In genomic region chr17:71652495-71652894, GRCm38 (mm10) we compare ENCODE assay signal across 28 mouse cellular contexts. TPM values are rescaled to one million over a fixed set of nuclear protein-coding genes. Genes with fewer than 3 reads are reported as not detected.
"Had no signal": no experiment of that assay in that cellular context is flagged by ENCODE, and none has a peak within 500 bp of the region (broad histone marks: within the 10 kb centered on the region; RNA-seq: fewer than 3 reads in every experiment).

No protein-coding gene starts in this region.

- H3K27me3 ChIP-seq: heart, embryonic 12.5 days; hindbrain, embryonic 12.5 days; intestine, embryonic 15.5 days; limb, embryonic 13.5 days; limb, embryonic 15.5 days; liver, embryonic 12.5 days had no signal

- H3K4me2 ChIP-seq: heart, embryonic 12.5 days; hindbrain, embryonic 12.5 days; hindbrain, embryonic 14.5 days; intestine, embryonic 15.5 days; limb, embryonic 13.5 days; limb, embryonic 15.5 days; liver, embryonic 12.5 days had no signal

- H3K4me3 ChIP-seq: gastrocnemius, adult 2 months; heart, adult 2 months; heart, embryonic 12.5 days; hindbrain, embryonic 10.5 days; hindbrain, embryonic 12.5 days; intestine, embryonic 15.5 days; layer of hippocampus, adult 2 months; left cerebral cortex, adult 2 months; limb, embryonic 13.5 days; limb, embryonic 15.5 days; liver, embryonic 12.5 days had no signal

- H3K9me3 ChIP-seq: heart, embryonic 12.5 days; hindbrain, embryonic 10.5 days; hindbrain, embryonic 12.5 days; intestine, embryonic 15.5 days; limb, embryonic 13.5 days; limb, embryonic 15.5 days; liver, embryonic 12.5 days had no signal

- ATAC-seq: hindbrain, embryonic 16.5 days; inflammation-experienced regulatory T-cells, adult 6 months; intestine, embryonic 15.5 days; intestine, postnatal 0 days; liver, embryonic 12.5 days had no signal

- H3K4me1 ChIP-seq: heart, embryonic 12.5 days; hindbrain, embryonic 10.5 days; hindbrain, embryonic 12.5 days; intestine, embryonic 15.5 days; limb, embryonic 13.5 days; limb, embryonic 15.5 days; liver, embryonic 12.5 days had no signal

- DNase-seq: gastrocnemius, adult 2 months; gastrocnemius, postnatal 10 days; gastrocnemius, postnatal 25 days; heart, adult 2 months; heart, postnatal 10 days; heart, postnatal 4 days; kidney, adult 18-20 months; kidney, adult 8-10 months; kidney, postnatal 10 days; kidney, postnatal 25 days; kidney, postnatal 4 days; left cerebral cortex, postnatal 4 days had no signal

- H3K27ac ChIP-seq: gastrocnemius, adult 2 months; heart, adult 2 months; hindbrain, embryonic 10.5 days; hindbrain, embryonic 12.5 days; hindbrain, embryonic 14.5 days; intestine, embryonic 15.5 days; layer of hippocampus, adult 2 months; left cerebral cortex, adult 2 months; limb, embryonic 13.5 days; limb, embryonic 15.5 days; liver, embryonic 12.5 days; liver, embryonic 14.5 days had no signal

- H3K9ac ChIP-seq: heart, embryonic 12.5 days; hindbrain, embryonic 12.5 days; hindbrain, embryonic 14.5 days; intestine, embryonic 15.5 days; limb, embryonic 13.5 days; limb, embryonic 15.5 days; liver, embryonic 12.5 days; liver, embryonic 14.5 days had no signal

RNA-seq across cellular contexts. Expression of gene Togaram2, which starts 20.6 kb away (rescaled TPM):
- total RNA-seq: liver, adult 2 months had no signal
- polyA plus RNA-seq: inflammation-experienced regulatory T-cells, adult 6 months; limb, embryonic 11.5 days; liver, adult 2 months had no signal
